Mouse (Mus musculus): ENCODE results near the gene Zc3h15.

The Zc3h15 gene

GRCm38 (mm10) chr2:83674421-83674820, 30.2 kb downstream of the Zc3h15 start:
- no peak for DNase-seq (ENCODE audit: extremely low read depth, low read depth)

- DNase-seq (ENCODE audit: extremely low read depth, low read depth), result no peak
These were observed 30.7 kb downstream of the Zc3h15 start for GRCm38 (mm10) chr2:83674896-83675295.

GRCm38 (mm10) chr2:83675681-83676080, 31.4 kb downstream of the Zc3h15 start:
- no peak for DNase-seq (ENCODE audit: extremely low read depth, low read depth)

GRCm38 (mm10) chr2:83676226-83676870, 32.1 kb downstream of the Zc3h15 start:
- no peak for DNase-seq (ENCODE audit: extremely low read depth, low read depth)

GRCm38 (mm10) chr2:83681332-83681731, 37.1 kb downstream of the Zc3h15 start:
- DNase-seq (ENCODE audit: extremely low read depth, low read depth), result no peak

- DNase-seq (ENCODE audit: extremely low read depth, low read depth), result no peak
These were observed 37.5 kb downstream of the Zc3h15 start for GRCm38 (mm10) chr2:83681785-83682184.

- DNase-seq (ENCODE audit: extremely low read depth, low read depth), result no peak
These were observed 38.0 kb downstream of the Zc3h15 start for GRCm38 (mm10) chr2:83682282-83682681.

GRCm38 (mm10) chr2:83683731-83684519, 39.7 kb downstream of the Zc3h15 start:
- DNase-seq (ENCODE audit: extremely low read depth, low read depth), result no peak

- DNase-seq (ENCODE audit: extremely low read depth, low read depth), result no peak
These were observed 40.5 kb downstream of the Zc3h15 start for GRCm38 (mm10) chr2:83684691-83685090.

GRCm38 (mm10) chr2:83690372-83690771, 46.1 kb downstream of the Zc3h15 start:
- no peak for DNase-seq (ENCODE audit: extremely low read depth, low read depth)

- no peak for DNase-seq (ENCODE audit: extremely low read depth, low read depth)
These were observed 48.7 kb downstream of the Zc3h15 start for GRCm38 (mm10) chr2:83692651-83693545.

- no peak for DNase-seq (ENCODE audit: extremely low read depth, low read depth)
These were observed 49.8 kb downstream of the Zc3h15 start for GRCm38 (mm10) chr2:83694061-83694460.

GRCm38 (mm10) chr2:83695345-83696247, 51.4 kb downstream of the Zc3h15 start:
- DNase-seq (ENCODE audit: extremely low read depth, low read depth), result no peak

GRCm38 (mm10) chr2:83698484-83698883, 54.2 kb downstream of the Zc3h15 start:
- DNase-seq (ENCODE audit: extremely low read depth, low read depth), result no peak

GRCm38 (mm10) chr2:83699324-83699723, 55.1 kb downstream of the Zc3h15 start:
- no peak for DNase-seq (ENCODE audit: extremely low read depth, low read depth)

GRCm38 (mm10) chr2:83700667-83701066, 56.4 kb downstream of the Zc3h15 start:
- no peak for DNase-seq (ENCODE audit: extremely low read depth, low read depth)

GRCm38 (mm10) chr2:83702411-83702810, 58.2 kb downstream of the Zc3h15 start:
- no peak for DNase-seq (ENCODE audit: extremely low read depth, low read depth)

GRCm38 (mm10) chr2:83705580-83706158, 61.4 kb downstream of the Zc3h15 start:
- no peak for DNase-seq (ENCODE audit: extremely low read depth, low read depth)

GRCm38 (mm10) chr2:83709896-83710524, 65.8 kb downstream of the Zc3h15 start:
- DNase-seq (ENCODE audit: extremely low read depth, low read depth), result no peak

GRCm38 (mm10) chr2:83713281-83713680, 69.0 kb downstream of the Zc3h15 start:
- peak; percentile 29 for DNase-seq (ENCODE audit: extremely low read depth, low read depth)

Measured in MEL-GATA-1-ER (cell line).